Mouse (Mus musculus) liver, embryonic 14.5 days (tissue): ENCODE measurements at regions not wholly inside any gene's neighbourhood (a gene's known extent, or its start where the extent isn't known, plus 50 kb on each side); places are given as distances from the start of the nearest gene placed in this dataset.
A peak's percentile ranks its signal among the peaks of the same experiment; 100 is the strongest.

Experiments used
- CTCF ChIP-seq: IDR thresholded peaks from 2 replicates; pipeline ENCODE4 v1.5.1; 2016; ENCODE audit warnings: antibody characterized with exemption, low read depth, control low read depth
- EP300 ChIP-seq: IDR thresholded peaks from 2 replicates; pipeline ENCODE4 v1.6.1; 2016; ENCODE audit warnings: antibody characterized with exemption, low read depth

GRCm38 (mm10) chr1:34738386-34739067, 104.3 kb downstream of the Fam168b start:
- TF ChIP-seq CTCF (peak; percentile 84), EP300 (no peak)
